Mouse (Mus musculus) small intestine, adult 2 months (tissue): ENCODE measurements around the gene Btn2a2.

Experiments
- CTCF ChIP-seq: fragments of 200-500 bp; IDR thresholded peaks from 2 replicates; pipeline ENCODE4 v1.5.1; 2012; ENCODE audit warnings: low read depth, mild to moderate bottlenecking, control low read depth, inconsistent platforms, low read length, moderate library complexity, mixed read lengths; ENCODE audit not compliant: insufficient replicate concordance, insufficient read length; ENCODE audit errors: extremely low read depth
- POLR2A ChIP-seq: fragments of 200-500 bp; IDR thresholded peaks from 2 replicates; pipeline ENCODE4 v1.6.1; 2012; ENCODE audit warnings: low read depth, mild to moderate bottlenecking, control low read depth, inconsistent platforms, low read length, moderate library complexity

GRCm38 (mm10) chr13:23435241-23435640 lies 53.4 kb downstream of the Btn2a2 start:
- TF ChIP-seq POLR2A = no peak
- no peak for TF ChIP-seq CTCF
